Mouse (Mus musculus) ES-Bruce4 (cell line): ENCODE results near the gene Fgr.

ENCODE experiments used
- CTCF ChIP-seq: IDR thresholded peaks from one replicate; pipeline ENCODE4 v1.8.1; 2011; ENCODE audit warnings: low read depth, low read length
- EP300 ChIP-seq: IDR thresholded peaks from 2 replicates; pipeline ENCODE4 v1.6.1; 2011; ENCODE audit warnings: low read depth, low read length; ENCODE audit not compliant: insufficient read depth
- POLR2A ChIP-seq: IDR thresholded peaks from one replicate; pipeline ENCODE4 v1.8.1; 2011; ENCODE audit warnings: low read length; ENCODE audit not compliant: insufficient read depth

DNA sequence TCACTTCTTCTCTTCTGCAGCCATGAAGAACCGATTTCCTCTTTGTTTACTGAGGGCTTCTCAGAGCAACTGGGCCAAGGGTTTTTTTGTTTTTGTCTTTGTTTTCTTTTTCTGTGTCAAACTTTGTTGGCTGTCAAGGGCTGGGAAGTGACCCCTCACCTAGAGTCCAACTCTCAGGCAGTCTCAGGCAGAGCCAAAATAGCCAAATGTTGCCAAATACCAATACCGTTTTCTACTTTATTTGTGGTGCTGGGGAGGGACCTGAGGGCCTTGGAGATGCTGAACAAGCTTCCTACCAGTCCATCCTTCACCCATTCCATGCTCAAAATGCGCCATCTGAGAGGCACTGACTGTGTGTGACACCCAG lies 14.2 kb upstream of the Fgr start:
- TF ChIP-seq CTCF (no peak), EP300 (no peak), POLR2A (no peak)
